Mouse (Mus musculus) heart, adult 9 months (tissue): ENCODE results near the gene Col4a1.

Experiments used
- DNase-seq, 2 experiments: peaks; one replicate each; pipeline ENCODE4 v3.0.0; 2022; ENCODE audit warnings: low spot score in 2 of 2

Gene Col4a1

DNA sequence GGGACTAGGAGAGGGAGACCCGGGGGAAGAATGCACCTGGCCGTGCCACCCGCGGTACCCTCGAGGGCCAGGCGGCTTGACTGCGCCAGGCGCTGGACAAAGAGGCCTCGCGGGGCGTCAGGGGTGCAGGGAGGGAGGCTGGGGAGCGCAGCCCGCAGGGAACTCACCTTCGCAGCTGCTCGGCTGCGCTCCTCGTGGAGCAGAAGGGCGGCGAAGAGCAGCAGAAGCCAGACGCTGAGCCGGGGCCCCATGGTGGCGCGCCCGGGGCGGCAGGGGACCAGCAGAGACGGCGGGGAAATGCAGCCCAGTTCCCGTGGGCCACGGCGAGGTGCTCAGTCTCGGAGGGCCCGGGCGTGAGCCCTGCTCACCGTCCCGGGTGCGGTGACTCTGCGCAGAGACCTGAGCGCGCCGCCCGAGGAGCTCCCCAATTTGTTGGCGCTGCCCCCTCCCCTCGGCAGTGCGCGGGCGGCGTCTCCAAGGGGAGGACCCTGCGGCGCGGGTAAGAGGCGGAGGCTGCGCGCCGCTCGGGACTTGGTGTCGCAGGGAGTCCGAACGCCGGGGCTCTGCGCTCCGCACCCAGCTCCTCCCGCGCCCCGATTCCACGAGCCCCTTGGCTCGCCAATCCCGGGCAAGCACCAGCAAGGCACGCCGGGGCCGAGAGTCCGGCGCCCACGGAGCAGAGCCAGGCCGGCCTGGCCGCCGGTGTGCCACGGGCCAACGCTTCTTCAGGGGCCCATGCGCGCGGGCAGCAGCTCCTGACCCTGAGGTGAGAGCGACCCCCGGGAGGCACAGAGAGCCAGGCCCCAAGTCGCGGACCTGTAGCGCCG is at the start of gene Col4a1, which contains the start of gene Col4a2:
TSS of gene Col4a1 (minus strand) at position 478 of the 827 bp plus-strand sequence.
TSS of gene Col4a2 (plus strand) at position 457 of the 827 bp plus-strand sequence.
- peak; percentile 78 to 81 for DNase-seq

DNA sequence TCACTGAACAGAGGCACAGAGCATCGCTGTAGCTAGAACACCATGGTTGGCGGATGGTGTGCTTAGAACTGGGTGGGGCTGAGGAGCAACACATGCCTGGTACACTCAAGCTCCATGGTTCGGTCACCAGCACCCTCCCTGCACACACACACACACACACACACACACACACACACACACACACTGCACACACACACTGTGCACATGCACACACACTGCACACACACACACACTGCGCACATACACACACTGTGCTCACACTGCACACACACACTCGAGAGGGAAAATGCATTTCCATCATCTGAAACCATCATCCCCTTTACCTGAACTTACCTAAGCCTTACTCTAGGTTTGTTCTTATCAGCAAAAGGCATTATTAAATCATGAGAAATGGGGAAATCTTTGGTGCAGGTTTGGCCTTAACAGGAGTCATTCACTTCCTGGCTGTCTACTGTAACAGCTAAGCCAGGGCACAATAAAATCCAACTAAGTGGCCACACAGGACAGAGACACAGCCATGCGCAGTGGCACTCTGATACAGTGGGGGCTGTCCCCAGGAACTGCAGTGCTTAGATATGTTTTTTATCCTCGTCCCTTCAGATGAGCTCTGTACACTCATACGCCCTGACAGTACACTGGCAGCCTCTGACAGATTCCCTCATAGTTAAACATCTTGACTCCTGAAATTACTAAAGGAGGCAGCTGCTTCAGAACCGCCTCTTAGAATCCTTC is 49.1 kb upstream of the Col4a1 start:
- DNase-seq, result no peak

- no peak for DNase-seq
These were observed 47.2 kb upstream of the Col4a1 start for GRCm38 (mm10) chr8:11359846-11360245.

DNA sequence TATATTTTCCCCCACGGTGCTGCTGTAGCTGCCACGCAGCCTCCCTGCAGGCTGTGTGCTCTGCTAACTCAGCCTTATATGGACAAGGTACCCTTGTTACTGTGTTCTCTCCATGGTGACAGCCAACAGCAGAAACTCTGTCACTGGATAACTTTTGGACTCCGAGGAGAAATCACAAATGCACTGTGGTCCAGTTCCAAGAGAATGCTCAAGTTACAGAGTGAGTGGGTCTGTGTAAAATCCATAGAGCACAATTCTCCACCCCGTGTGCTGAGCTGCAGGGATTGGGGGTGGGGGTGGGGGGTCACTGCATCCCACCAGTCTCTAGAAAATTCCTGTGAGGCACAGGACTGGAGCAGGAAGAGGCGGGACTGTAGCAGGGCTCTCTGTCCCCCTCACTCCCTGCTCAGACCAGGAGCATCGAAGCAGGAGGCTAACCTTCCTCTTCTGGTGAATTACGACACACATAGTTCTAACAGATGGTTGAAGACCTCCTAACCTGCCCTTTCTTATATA is 45.4 kb upstream of the Col4a1 start:
- DNase-seq, result no peak

GRCm38 (mm10) chr8:11356776-11357175 is 44.1 kb upstream of the Col4a1 start:
- DNase-seq, result no peak

GRCm38 (mm10) chr8:11355900-11356299 is 43.3 kb upstream of the Col4a1 start:
- DNase-seq, result no peak

DNA sequence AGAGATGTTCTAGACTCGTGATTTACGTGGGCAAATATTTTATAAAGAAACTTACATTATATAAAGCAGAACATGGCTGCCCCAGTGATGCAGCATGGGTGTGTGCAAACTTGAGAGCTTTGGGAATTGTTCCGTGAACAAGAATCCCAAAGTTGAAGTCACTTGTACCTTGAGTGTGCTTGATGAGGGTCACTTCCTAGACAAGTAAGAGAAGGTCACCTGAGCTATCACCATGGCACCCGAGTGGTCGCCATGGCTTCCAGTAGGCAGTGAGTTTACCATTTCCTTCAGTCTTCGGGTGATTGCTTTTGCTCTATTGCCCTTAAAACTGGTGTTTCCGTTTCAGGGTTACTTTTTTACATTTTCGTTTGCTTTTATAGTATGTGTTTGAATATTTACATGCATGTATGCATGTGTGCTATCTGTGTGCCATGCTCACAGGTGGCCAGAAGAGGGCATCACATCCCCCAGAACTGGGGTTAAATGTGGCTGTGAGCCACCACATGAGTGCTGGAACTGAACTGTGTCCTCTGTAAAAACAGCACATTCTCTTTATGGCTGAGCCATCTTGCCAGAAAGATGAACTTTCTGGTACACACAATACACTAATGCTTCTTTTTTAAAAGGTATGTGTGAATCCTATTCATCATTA is 42.3 kb upstream of the Col4a1 start:
- no peak for DNase-seq

DNA sequence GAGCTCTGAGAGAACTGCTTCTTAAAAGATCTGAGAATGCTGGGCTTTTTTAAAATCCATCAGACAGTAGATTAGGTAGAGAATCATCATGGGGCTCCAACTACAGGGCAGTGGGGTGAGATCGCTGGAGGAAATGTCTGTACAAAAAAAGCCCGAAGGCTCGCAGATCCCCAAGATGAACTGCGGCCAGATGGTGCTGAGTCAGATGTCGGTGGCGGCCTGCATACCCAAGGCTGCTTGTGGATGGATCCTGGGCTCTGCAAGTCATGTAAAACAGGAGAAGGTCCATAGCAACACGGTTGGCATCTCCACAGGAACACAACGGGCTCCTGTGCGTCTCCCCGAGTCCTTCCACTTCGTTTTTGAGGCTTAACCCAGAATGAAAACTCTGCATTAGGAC is 39.9 kb upstream of the Col4a1 start:
- DNase-seq, result no peak

- DNase-seq, result no peak
These were observed 38.7 kb upstream of the Col4a1 start for GRCm38 (mm10) chr8:11351355-11351754.

DNA sequence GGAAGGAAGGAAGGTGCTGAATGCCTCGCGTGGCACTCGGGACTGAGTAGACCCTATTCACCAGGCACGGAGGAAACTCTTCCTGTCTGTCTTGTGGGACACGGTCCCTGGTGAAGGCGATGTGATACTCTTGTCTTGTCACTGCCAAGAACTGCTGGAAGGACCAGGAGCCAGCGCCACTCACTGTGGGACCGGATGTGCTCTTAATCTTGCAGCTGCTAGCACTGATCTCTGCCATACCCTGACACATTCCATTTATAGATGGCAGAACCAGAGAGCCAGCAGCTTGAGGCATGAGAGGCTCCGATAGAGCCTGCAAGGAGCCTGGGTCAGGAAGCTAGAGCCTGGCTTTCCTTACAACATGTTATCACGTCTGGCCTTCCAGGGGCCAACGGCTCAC is 36.0 kb upstream of the Col4a1 start:
- DNase-seq, result peak; percentile 64 to 67

DNA sequence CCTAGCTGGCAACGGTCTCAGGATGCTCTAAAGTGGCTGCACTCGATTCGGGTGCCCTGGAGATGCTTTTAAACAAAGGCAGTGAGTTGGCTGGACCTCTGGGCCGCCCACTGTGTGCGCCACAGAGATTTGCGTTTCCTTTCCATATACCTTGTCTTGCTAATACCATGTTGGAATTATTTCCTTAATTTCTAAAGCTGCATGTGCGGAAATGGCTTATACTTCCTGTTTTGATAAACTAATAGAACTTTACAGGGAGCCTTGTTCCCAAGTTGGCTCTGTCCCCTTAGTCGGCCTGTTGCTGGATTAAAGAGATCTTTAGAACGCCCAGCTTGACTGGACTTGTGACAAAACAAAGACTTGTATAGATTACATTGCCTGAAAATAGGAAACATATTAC is 35.1 kb upstream of the Col4a1 start:
- DNase-seq, result no peak

DNA sequence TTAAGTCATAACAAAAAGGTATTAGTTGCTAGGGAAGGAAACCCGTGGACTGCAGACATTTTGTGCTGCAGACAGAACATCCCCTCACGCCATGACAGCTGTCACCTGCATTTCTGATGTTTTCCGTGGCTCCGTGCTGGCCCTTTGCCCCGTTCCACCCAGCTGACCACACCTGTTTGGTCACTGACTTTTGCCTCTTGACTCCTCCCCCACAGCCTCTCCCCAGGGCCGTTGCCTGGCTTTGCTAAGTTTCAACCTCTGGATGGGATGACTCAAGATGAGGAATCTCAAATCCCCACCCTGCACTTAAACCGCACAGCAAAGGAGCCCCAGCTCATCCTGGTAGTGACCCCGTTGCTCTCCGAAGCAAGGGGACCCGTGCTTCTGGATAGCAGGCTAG is 33.6 kb upstream of the Col4a1 start:
- DNase-seq, result no peak

DNA sequence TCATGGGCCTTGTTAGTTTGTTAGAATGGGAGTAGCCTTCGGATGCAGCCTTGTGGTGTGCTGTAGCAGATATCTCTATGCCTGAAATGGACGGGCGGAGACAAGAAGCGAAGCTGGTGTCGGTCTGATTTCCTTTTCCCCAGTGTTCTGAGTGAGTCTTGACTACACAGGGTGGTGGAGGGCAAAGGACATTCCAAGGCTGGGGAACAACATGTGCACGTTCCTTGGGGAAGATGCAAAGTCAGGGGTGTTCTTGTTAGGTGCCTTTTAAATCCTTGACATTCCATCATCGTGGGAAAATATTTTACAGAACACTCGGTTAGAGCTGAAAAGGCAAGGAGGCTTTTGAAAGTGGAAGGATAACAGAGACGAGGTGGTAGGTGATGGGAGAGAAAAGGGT is 31.8 kb upstream of the Col4a1 start:
- no peak for DNase-seq

DNA sequence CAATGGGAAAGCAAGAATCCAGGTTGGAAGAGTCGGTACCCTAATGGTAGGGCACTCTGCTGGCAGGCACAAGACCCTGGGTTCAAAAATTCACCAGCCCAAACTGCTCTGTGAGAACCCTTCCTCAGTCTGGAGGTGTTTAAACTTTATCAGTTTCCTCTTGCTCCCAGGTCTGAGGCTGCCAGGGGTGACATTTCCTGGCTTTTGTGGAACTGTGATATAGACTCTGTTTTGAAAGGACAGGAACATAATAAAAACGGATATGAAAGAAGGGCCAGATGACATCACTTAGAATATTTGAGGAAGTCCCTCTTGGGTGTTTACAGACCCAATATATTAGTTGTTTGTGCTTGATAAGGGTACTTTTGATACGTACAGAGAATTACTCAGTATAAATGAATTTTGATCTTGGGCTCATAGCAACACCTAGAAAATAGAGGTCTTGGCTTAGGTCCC is 28.5 kb upstream of the Col4a1 start:
- DNase-seq, result peak in 1 of 2 experiments; percentile 32

GRCm38 (mm10) chr8:11340310-11341110 is 27.9 kb upstream of the Col4a1 start:
- peak; percentile 72 to 78 for DNase-seq

- DNase-seq, result no peak
These were observed 25.9 kb upstream of the Col4a1 start for GRCm38 (mm10) chr8:11338507-11338906.

GRCm38 (mm10) chr8:11337642-11338041 is 25.0 kb upstream of the Col4a1 start:
- DNase-seq, result no peak

DNA sequence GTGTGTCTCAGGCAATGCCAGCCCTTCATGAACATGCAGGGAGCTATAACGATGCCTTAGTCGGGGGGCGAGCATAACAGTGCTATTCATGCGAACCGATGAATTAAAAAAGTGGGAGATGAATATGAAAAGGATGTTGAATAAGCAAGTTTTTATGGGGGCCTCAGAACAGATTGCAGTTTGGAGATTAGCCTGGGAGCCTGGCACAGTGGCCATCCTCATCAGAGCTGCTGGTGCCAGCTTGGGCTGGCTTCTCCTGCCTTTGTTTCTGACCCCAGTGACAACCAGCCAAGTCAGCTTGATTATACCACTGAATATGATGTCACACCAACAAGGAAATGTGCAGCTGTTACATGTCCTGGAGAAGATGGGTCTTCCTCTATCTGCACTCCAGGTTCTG is 23.7 kb upstream of the Col4a1 start:
- DNase-seq, result no peak

- no peak for DNase-seq
These were observed 22.6 kb upstream of the Col4a1 start for GRCm38 (mm10) chr8:11335238-11335637.

GRCm38 (mm10) chr8:11334493-11334892 is 21.9 kb upstream of the Col4a1 start:
- DNase-seq, result peak in 1 of 2 experiments; percentile 30

DNA sequence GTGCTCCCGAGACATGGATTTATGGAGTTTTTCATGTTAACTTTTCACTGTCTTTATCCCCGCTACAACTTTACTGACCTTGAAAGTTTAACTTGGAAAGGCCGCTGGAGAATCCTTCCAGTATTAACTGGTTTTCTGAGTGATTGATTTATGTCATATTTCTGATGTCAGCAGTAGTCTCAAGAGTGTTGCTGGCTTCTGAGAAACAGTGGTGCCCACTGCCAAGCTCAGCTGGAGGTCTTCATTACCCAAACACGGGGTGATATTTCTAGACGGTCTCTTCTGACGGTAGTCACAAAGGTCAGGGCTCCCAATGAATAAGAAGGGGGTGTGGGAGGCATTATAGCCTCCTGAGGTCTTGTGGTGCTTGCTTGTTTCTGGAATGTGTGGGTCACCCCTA is 21.1 kb upstream of the Col4a1 start:
- DNase-seq, result no peak
